Mouse (Mus musculus) CD4-positive, CD25-positive, alpha-beta regulatory T cell, adult 2 months (primary cell): ENCODE results near the gene Pds5a.
"Not testable (repeated sequence)": the region's sequence is repeated elsewhere in the genome, so short reads cannot be mapped to it uniquely, and the experiment has no call there.

Source experiments
- DNase-seq: peaks from one replicate; pipeline ENCODE4 v3.0.0-alpha.2; 2012; ENCODE audit warnings: low read depth, low spot score

Gene Pds5a

DNA sequence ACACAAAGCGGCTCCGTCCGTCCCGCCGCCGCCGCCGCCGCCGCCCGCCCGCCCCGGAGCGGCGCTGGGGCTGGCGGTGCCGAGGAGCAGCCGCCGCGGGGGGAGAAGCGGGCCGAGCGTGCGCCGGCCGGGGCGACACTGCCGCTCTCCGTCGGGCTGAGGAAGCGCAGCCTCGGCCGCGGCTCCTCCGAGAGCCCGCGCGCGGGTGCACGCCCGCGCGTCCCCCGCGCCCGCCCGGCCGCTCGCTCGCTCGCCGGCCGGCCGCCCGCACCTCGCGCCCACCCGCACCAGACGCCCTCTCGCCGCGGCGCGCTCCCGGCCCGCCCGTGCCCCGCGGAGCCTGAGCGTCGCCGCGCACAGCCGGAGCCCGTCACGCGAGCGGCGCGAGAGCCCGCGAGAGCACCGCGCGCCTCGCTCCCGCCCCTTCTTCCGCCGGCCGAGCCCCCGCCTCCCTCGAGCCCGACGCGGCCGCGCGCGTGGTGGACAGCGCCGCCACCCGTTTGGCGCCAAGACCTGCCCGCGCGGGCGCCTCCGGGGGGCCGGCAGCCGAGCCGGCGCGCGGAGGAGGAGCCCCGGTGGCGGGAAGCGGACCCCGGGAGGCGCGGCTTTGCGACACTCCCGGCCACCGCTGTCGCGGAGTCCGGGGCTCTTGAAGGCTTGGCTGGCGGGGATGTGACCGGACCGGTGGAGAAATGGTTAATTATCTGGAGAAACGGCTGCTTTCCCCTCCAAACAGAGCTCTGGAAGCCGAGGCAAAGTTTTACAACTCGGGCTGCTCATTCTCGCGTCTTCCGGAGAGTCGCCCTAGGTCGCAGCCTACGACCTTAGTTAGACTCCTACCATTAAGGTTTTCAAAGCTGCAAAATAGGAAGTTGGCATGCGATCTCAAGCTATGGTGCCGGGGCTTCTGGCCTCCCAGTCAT, at the start of gene Pds5a:
Gene Pds5a (minus strand): TSS at position 438 of the 923 bp plus-strand sequence.
- peak; percentile 93 for DNase-seq

DNA sequence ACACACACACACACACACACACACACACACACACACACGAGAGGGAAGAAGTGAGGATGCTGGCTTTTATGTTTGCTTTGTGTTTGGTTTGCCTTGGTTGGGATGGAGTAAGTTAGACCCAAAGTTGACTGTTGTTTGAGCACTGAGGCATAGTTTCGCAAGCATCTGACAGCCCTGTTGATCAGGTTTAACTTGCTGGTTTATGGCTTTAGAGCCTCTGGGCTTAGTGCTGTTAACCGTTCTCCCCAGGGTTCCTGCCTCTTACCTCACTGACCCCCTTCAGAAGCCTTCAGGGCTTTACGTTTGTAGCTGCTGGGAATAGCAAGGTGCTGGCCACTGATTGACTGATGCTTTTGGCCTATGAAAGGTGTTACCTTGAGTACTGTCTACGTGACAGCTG, 48.8 kb upstream of the Pds5a start:
- DNase-seq, result no peak

GRCm38 (mm10) chr5:65739366-65739765, 41.3 kb upstream of the Pds5a start:
- peak; percentile 23 for DNase-seq

- no peak for DNase-seq
Observed at GRCm38 (mm10) chr5:65735601-65736000, 37.5 kb upstream of the Pds5a start.

GRCm38 (mm10) chr5:65731173-65732007, 33.3 kb upstream of the Pds5a start:
- no peak for DNase-seq

DNA sequence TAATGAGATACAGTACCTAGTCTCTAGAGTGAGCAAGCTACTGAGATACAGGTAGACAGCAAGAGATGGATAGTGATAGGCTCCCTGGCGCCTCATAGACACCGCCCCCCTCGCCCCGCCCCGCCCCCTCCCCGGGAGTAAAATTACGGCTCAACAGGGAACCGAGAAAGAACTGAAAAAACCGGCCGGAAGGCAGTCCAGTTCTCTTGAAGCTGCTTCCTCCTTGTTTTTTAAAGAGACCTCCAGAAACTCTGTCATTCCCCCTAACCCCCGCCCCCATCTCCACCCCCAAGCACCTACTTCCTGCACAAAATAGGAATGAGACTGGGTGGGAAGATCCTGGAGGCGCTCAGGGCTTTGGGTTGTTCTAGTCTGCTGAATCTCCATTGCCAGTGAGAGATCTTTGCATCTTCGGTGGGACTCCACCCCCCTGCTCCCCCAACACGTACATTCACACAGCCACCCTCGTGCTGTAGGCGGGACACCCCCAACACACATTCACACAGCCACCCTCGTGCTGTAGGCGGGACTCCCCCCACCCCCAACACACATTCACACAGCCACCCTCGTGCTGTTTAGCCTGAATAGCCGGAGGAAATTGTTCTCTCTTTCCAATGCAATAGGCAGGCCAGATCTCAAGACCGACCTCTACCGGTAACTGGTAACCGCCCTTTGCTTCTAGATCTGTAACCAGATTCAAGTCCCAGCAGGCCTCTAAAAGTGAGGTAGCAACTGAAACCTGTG, 26.4 kb upstream of the Pds5a start:
- peak; percentile 85 for DNase-seq

- no peak for DNase-seq
Observed at GRCm38 (mm10) chr5:65718368-65718767, 20.3 kb upstream of the Pds5a start.

- not testable (repeated sequence) for DNase-seq
Observed at GRCm38 (mm10) chr5:65717903-65718211, 19.8 kb upstream of the Pds5a start.

DNA sequence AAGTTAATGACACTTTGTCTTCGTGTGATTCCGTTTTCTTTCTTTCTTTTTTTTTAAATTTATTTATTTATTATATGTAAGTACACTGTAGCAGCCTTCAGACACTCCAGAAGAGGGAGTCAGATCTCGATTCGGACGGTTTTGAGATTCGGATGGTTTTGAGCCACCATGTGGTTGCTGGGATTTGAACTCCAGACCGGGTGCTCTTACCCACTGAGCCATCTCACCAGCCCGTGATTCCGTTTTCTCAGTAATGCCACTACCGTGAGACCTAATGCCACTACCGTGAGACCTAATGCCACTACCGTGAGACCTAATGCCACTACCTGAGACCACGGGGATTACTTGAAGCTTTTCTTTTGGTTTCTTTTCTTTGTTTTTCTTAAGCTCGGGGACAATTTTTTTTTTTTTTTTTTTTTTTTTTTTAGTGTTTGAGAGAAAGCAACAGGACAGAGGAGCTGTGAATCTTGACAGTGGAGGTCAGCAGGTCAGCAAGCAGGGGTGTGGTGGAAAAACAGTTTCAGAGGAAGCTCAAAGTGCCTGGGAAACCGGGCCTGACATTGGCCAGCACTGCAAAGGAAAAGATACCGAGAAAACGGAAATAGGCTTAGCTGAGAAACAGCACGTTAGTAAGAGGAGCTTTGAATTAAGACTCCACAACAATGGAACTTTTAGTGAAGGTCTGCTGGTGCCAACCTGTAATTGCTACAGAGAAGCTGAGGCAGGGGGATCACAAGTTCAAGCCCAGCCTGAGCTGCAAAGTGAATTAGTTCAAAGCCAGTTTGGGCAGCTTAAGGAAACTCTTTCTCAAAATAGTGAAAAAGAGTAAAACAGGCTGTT, 19.2 kb upstream of the Pds5a start:
- DNase-seq, result no peak

- no peak for DNase-seq
Observed at GRCm38 (mm10) chr5:65715084-65715483, 17.0 kb upstream of the Pds5a start.

DNA sequence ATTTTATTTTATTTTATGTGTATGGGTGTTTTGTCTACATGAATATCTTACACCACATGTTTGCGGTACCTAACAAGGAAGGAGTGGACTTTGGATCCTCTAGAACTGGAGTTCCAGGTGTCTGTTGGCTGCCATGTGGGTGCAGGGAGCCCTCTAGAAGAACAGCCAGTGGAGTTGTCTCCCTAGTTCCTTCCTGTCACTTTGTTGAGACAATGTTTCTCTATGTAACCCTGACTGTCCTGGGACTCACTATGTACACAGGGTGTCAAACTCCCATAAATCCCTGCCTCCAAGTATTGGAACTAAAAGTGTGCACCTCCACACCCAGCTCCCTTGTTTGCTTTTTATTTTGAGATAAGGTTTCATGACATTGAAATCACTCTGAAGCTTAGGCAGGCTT, 13.4 kb upstream of the Pds5a start:
- DNase-seq, result no peak

- no peak for DNase-seq
Observed at GRCm38 (mm10) chr5:65710267-65710666, 12.2 kb upstream of the Pds5a start.

DNA sequence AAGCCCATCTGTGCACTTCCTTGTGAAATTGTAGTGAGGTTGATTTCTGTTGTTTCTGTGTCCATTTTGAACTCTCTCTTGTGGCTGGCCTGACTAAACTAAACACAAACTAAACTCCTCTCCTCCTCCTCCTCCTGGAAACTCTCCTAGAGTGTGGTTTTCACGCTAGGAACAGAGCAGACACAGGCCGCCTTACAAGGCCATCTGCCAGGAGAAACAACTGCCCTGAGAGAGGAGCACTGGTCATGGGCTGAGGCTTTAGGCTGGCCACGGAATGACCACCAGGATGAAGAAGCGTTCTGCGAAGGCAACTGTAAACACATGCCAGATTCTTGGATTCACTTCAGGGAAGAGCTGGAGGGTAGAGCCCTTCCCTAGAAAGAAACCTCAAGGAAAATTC, 8.9 kb upstream of the Pds5a start:
- DNase-seq, result no peak

DNA sequence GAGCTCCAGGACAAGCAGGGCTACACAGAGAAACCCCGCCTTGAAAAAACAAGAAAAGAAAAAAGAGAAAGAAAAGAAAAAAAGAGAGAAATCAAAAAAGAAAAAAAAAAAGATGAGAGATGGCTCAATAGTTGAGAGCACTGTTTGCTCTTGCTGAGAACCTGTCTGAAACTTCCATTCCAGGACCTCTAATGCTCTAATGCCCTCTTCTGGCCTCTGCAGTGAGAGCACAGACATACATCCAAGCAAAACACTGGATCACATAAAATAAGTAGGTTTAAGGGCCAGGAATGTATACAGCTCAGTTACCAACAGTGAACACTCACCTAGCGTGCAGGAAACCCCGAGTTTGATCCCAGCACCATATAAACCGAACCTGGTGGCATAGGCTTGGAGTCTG, 8.1 kb upstream of the Pds5a start:
- peak; percentile 21 for DNase-seq

GRCm38 (mm10) chr5:65704765-65705678, 6.9 kb upstream of the Pds5a start:
- no peak for DNase-seq

GRCm38 (mm10) chr5:65703261-65703660, 5.2 kb upstream of the Pds5a start:
- DNase-seq, result no peak

GRCm38 (mm10) chr5:65700102-65700501, 2.0 kb upstream of the Pds5a start:
- no peak for DNase-seq

DNA sequence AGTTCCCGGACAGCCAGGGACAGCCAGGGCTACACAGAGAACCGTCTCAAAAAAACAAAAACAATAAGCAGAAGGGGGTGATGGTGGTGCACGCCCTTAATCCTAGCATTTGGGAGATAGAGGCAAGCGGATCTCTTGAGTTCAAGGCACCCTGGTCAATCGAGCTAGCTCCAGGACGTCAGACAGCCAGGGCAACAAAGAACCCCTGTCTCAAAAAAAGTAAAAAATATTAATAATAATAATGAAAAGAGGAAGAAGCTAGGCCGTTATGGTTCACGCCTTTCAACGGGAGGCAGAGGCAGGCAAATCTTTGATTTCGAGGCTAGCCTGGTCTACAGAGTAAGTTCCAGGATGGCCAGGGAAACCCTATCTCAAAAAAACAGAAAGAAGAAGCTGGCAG, 1.1 kb upstream of the Pds5a start:
- DNase-seq, result no peak

DNA sequence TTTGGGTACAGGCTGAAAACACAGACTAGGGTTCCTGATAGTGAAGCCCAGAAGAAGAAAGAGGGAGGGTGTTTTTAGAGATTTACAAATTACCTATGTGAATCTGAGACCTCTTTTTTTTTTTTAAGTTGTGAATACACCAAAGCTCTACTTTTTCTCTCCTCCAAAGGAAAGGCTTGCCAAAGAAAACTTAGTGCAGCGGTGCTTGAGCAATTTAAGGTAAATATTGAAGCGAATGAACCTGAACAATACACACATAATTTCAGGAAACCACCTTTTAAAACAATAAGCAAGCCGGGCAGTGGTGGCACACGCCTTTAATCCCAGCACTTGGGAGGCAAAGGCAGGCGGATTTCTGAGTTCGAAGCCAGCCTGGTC, 675 bp upstream of the Pds5a start:
- DNase-seq, result no peak

GRCm38 (mm10) chr5:65697486-65697835, 612 bp downstream of the Pds5a start:
- DNase-seq, result no peak
